Mouse (Mus musculus) forebrain, embryonic 10.5 days (tissue): ENCODE results near the gene Ift43. TPM values are rescaled to one million over a fixed set of nuclear protein-coding genes. Genes with fewer than 3 reads are reported as not detected.

ENCODE experiments used
- DNase-seq: peaks from one replicate; pipeline ENCODE4 v3.0.0-alpha.2; 2017; ENCODE audit warnings: low spot score; ENCODE audit errors: extremely low spot score
- H3K27ac ChIP-seq: fragments of 300-500 bp; sonication (generic); 2 replicates; pipeline ENCODE4 v1.5.1; 2016; ENCODE audit warnings: mild to moderate bottlenecking
- H3K27me3 ChIP-seq: fragments of 300-500 bp; sonication (generic); 2 replicates; pipeline ENCODE4 v1.6.1; 2016; ENCODE audit warnings: mild to moderate bottlenecking; ENCODE audit not compliant: poor library complexity, severe bottlenecking
- H3K36me3 ChIP-seq: fragments of 300-500 bp; sonication (generic); replicated peaks from 2 replicates; pipeline ENCODE4 v1.6.1; 2016; ENCODE audit warnings: mild to moderate bottlenecking, moderate library complexity
- H3K4me1 ChIP-seq: fragments of 300-500 bp; sonication (generic); 2 replicates; pipeline ENCODE4 v1.6.1; 2016
- H3K4me3 ChIP-seq: fragments of 300-500 bp; sonication (generic); 2 replicates; pipeline ENCODE4 v1.5.1; 2016; ENCODE audit warnings: mild to moderate bottlenecking, moderate library complexity
- H3K9me3 ChIP-seq: fragments of 300-500 bp; sonication (generic); 2 replicates; pipeline ENCODE4 v1.6.1; 2016; ENCODE audit warnings: mild to moderate bottlenecking, moderate library complexity
- WGBS: fragments of 180-500 bp; shearing (Covaris S2); methylation state at CpG from one replicate; pipeline ENCODE4 v1.1.7; 2016; 5-methylcytosine and 5-hydroxymethylcytosine counted together
- polyA plus RNA-seq: library from polyadenylated mRNA; unstranded; fragments of >200 nt; fragmentation: Nextera tagmentation; extraction: Ambion mirVana; gene quantifications from 2 replicates; pipeline ENCODE4 v1.2.1, GENCODE M21; 2016

The Ift43 gene
- polyA plus RNA-seq: 73.7 and 77.5 TPM in 2 replicates

- DNase-seq: peak; percentile 91
- H3K4me3 ChIP-seq: peak within 1 kb of the TSS; percentile 84
- H3K36me3 ChIP-seq: peaks cover 19% of the 10 kb centered on the region
- peaks cover 29% of the 10 kb centered on the region for H3K4me1 ChIP-seq
- peak within 1 kb of the TSS; percentile 85 for H3K27ac ChIP-seq
- H3K27me3 ChIP-seq: peaks cover 30% of the 10 kb centered on the region
- H3K9me3 ChIP-seq: no peaks in the 10 kb centered on the region
- under 1% methylated on average over 35 of the region's 35 CpGs for WGBS
These were observed at the start of gene Ift43 for GRCm38 (mm10) chr12:86082481-86083012. Gene Ift43 (plus strand): TSS chr12:86082541.

GRCm38 (mm10) chr12:86035586-86035985 lies 46.8 kb upstream of the Ift43 start:
- Histone ChIP-seq H3K27ac (no peak overlapping the region), H3K4me3 (no peak overlapping the region), H3K27me3 (no peaks in the 10 kb centered on the region), H3K4me1 (peaks cover 28% of the 10 kb centered on the region), H3K36me3 (no peaks in the 10 kb centered on the region), H3K9me3 (no peaks in the 10 kb centered on the region)
- no peak for DNase-seq

- H3K9me3 ChIP-seq: no peaks in the 10 kb centered on the region
- H3K4me1 ChIP-seq: peaks cover 28% of the 10 kb centered on the region
- H3K36me3 ChIP-seq: peaks cover 3% of the 10 kb centered on the region; the same call in 1 of the 2 replicates
- peak overlapping the region; percentile 51; the same call in 1 of the 2 replicates for H3K27ac ChIP-seq
- DNase-seq: peak; percentile 19
- 44% methylated on average over 9 of the region's 9 CpGs for WGBS
- no peaks in the 10 kb centered on the region for H3K27me3 ChIP-seq
- H3K4me3 ChIP-seq: no peak overlapping the region
These were observed 45.8 kb upstream of the Ift43 start for GRCm38 (mm10) chr12:86036368-86037166.

- Histone ChIP-seq H3K4me3 (no peak overlapping the region), H3K36me3 (peaks cover 3% of the 10 kb centered on the region), H3K27ac (peak overlapping the region; percentile 51; the same call in 1 of the 2 replicates)
These were observed 45.0 kb upstream of the Ift43 start for GRCm38 (mm10) chr12:86037235-86037921.

GRCm38 (mm10) chr12:86039078-86039477 lies 43.3 kb upstream of the Ift43 start:
- Histone ChIP-seq H3K4me1 (peaks cover 28% of the 10 kb centered on the region), H3K9me3 (peaks cover 8% of the 10 kb centered on the region), H3K27ac (no peak overlapping the region), H3K36me3 (peaks cover 14% of the 10 kb centered on the region), H3K27me3 (no peaks in the 10 kb centered on the region), H3K4me3 (no peak overlapping the region)
- WGBS: 86% methylated on average over 5 of the region's 5 CpGs
- no peak for DNase-seq

More at GRCm38 (mm10) chr12:86037235-86037921, 45.0 kb upstream of the Ift43 start:
- 33% methylated on average over 12 of the region's 12 CpGs for WGBS
- no peaks in the 10 kb centered on the region for H3K27me3 ChIP-seq
- H3K9me3 ChIP-seq: no peaks in the 10 kb centered on the region
- DNase-seq: peak; percentile 23
- peaks cover 28% of the 10 kb centered on the region for H3K4me1 ChIP-seq

- Histone ChIP-seq H3K4me3 (no peak overlapping the region), H3K27me3 (no peaks in the 10 kb centered on the region), H3K27ac (no peak overlapping the region), H3K36me3 (peaks cover 14% of the 10 kb centered on the region), H3K4me1 (peaks cover 28% of the 10 kb centered on the region), H3K9me3 (peaks cover 8% of the 10 kb centered on the region)
- no peak for DNase-seq
- WGBS: 84% methylated on average over 6 of the region's 6 CpGs
These were observed 42.6 kb upstream of the Ift43 start for GRCm38 (mm10) chr12:86039751-86040150.

GRCm38 (mm10) chr12:86046141-86046540 lies 36.2 kb upstream of the Ift43 start:
- Histone ChIP-seq H3K27me3 (no peaks in the 10 kb centered on the region), H3K36me3 (peaks cover 12% of the 10 kb centered on the region), H3K9me3 (peaks cover 8% of the 10 kb centered on the region), H3K4me1 (peaks cover 16% of the 10 kb centered on the region), H3K27ac (no peak overlapping the region), H3K4me3 (no peak overlapping the region)
- DNase-seq: no peak
- WGBS: 81% methylated on average over 5 of the region's 5 CpGs

GRCm38 (mm10) chr12:86046776-86047175 lies 35.6 kb upstream of the Ift43 start:
- peaks cover 8% of the 10 kb centered on the region for H3K9me3 ChIP-seq
- H3K27ac ChIP-seq: no peak overlapping the region
- H3K4me1 ChIP-seq: peaks cover 16% of the 10 kb centered on the region
- 95% methylated on average over 2 of the region's 2 CpGs for WGBS
- no peaks in the 10 kb centered on the region for H3K27me3 ChIP-seq
- H3K4me3 ChIP-seq: no peak overlapping the region
- DNase-seq: no peak
- H3K36me3 ChIP-seq: peaks cover 11% of the 10 kb centered on the region

GRCm38 (mm10) chr12:86047376-86047775 lies 35.0 kb upstream of the Ift43 start:
- no peaks in the 10 kb centered on the region for H3K27me3 ChIP-seq
- H3K4me3 ChIP-seq: no peak overlapping the region
- H3K4me1 ChIP-seq: peaks cover 16% of the 10 kb centered on the region
- H3K9me3 ChIP-seq: peaks cover 8% of the 10 kb centered on the region
- no peak for DNase-seq
- 91% methylated on average over 8 of the region's 8 CpGs for WGBS
- H3K36me3 ChIP-seq: peaks cover 11% of the 10 kb centered on the region
- H3K27ac ChIP-seq: no peak overlapping the region

- H3K9me3 ChIP-seq: no peaks in the 10 kb centered on the region
- H3K4me1 ChIP-seq: peaks cover 16% of the 10 kb centered on the region
- no peaks in the 10 kb centered on the region for H3K36me3 ChIP-seq
- WGBS: 83% methylated on average over 6 of the region's 6 CpGs
- no peak overlapping the region for H3K4me3 ChIP-seq
- H3K27ac ChIP-seq: no peak overlapping the region
- no peak for DNase-seq
- H3K27me3 ChIP-seq: no peaks in the 10 kb centered on the region
These were observed 32.5 kb upstream of the Ift43 start for GRCm38 (mm10) chr12:86049813-86050212.

GRCm38 (mm10) chr12:86051477-86051876 lies 30.9 kb upstream of the Ift43 start:
- DNase-seq: no peak
- peaks cover 16% of the 10 kb centered on the region for H3K4me1 ChIP-seq
- H3K9me3 ChIP-seq: no peaks in the 10 kb centered on the region
- H3K27me3 ChIP-seq: no peaks in the 10 kb centered on the region
- H3K36me3 ChIP-seq: peaks cover 6% of the 10 kb centered on the region; the same call in 1 of the 2 replicates
- WGBS: 92% methylated on average over 5 of the region's 5 CpGs
- no peak overlapping the region for H3K4me3 ChIP-seq
- no peak overlapping the region for H3K27ac ChIP-seq

- H3K4me3 ChIP-seq: no peak overlapping the region
- 93% methylated on average over 2 of the region's 2 CpGs for WGBS
These were observed 27.0 kb upstream of the Ift43 start for GRCm38 (mm10) chr12:86055306-86055705.

GRCm38 (mm10) chr12:86056976-86057375 lies 25.4 kb upstream of the Ift43 start:
- Histone ChIP-seq H3K9me3 (no peaks in the 10 kb centered on the region), H3K27ac (no peak overlapping the region), H3K27me3 (no peaks in the 10 kb centered on the region), H3K4me3 (no peak overlapping the region), H3K36me3 (peaks cover 19% of the 10 kb centered on the region), H3K4me1 (no peaks in the 10 kb centered on the region)
- no peak for DNase-seq
- 91% methylated on average over 8 of the region's 8 CpGs for WGBS

More at GRCm38 (mm10) chr12:86055306-86055705, 27.0 kb upstream of the Ift43 start:
- no peak for DNase-seq
- Histone ChIP-seq H3K27ac (no peak overlapping the region), H3K4me1 (no peaks in the 10 kb centered on the region), H3K27me3 (no peaks in the 10 kb centered on the region), H3K9me3 (no peaks in the 10 kb centered on the region), H3K36me3 (peaks cover 14% of the 10 kb centered on the region; the same call in 1 of the 2 replicates)
